Mouse (Mus musculus) ovary, adult 2 months (tissue): Measurements from ENCODE around the gene Trim17. TPM values are rescaled to one million over a fixed set of nuclear protein-coding genes. Genes with fewer than 3 reads are reported as not detected.

ENCODE experiments used
- polyA plus RNA-seq: library from polyadenylated mRNA; depleted of rRNA; stranded (reverse); fragments of >200 nt; gene quantifications from 2 replicates; pipeline ENCODE4 v1.2.3, GENCODE M21; 2012; rRNA removed

Trim17 gene
- 0.36 and 0.40 TPM in 2 replicates for polyA plus RNA-seq

DNA sequence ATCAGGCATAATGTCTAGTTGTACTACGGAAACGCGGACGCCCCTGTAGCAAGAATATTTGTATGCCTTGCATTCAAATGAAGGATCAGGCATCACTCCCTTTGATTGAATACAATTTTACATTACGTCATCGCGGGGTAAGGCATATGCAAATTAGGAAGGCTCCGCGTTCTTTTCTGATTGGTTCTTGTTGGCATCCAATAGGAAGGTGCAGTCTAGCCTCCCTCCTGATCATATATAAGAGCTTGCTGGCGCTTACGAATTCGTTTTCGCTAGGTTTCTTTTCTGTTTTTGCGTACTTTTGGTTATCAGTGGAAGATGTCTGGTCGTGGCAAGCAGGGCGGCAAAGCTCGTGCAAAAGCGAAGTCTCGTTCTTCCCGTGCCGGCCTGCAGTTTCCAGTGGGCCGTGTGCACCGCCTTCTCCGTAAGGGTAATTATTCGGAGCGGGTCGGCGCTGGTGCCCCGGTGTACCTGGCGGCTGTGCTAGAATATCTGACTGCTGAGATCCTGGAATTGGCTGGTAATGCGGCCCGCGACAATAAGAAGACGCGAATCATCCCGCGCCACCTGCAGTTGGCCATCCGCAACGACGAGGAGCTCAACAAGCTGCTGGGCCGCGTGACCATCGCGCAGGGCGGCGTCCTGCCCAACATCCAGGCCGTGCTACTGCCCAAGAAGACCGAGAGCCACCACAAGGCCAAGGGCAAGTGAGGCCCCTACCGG lies at the start of gene Trim17, which contains the start of gene Hist3h2a:
Trim17 (plus strand) TSS at position 266 of the 723 bp plus-strand sequence.
Hist3h2a (plus strand) TSS at position 266 of the 723 bp plus-strand sequence.

DNA sequence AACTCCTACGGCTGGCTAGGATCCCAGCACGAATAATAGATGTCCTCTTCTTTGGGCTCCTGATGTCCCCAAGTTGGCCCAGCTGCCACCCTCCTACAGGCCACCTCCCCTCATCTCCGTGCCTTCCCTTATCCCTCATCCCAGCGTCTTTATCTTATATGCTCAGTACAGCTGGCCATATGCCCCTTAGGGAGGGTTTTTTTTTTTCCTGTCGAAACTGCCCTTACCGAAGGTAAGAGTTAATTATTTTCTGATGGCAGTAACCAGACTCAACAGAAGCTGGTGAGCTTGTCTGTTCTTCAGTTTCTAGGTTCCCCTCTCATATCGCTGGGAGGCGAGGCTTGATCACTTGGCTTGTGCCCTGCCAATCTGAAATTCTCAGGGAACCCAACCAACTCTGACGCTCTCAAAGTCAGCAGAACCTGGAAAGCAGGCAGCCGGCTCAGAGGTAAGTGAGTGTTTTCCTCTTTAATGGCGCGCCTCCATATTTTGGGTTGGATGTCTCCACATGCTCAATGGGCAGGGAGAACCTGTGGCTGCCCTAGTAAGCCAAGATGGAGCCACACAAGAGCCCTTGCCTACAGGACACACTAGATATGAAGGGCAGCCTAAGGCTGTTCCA lies 36.6 kb upstream of the Trim17 start, which contains the start of gene Btnl10:
Btnl10 (plus strand) TSS at position 164 of the 622 bp plus-strand sequence.

DNA sequence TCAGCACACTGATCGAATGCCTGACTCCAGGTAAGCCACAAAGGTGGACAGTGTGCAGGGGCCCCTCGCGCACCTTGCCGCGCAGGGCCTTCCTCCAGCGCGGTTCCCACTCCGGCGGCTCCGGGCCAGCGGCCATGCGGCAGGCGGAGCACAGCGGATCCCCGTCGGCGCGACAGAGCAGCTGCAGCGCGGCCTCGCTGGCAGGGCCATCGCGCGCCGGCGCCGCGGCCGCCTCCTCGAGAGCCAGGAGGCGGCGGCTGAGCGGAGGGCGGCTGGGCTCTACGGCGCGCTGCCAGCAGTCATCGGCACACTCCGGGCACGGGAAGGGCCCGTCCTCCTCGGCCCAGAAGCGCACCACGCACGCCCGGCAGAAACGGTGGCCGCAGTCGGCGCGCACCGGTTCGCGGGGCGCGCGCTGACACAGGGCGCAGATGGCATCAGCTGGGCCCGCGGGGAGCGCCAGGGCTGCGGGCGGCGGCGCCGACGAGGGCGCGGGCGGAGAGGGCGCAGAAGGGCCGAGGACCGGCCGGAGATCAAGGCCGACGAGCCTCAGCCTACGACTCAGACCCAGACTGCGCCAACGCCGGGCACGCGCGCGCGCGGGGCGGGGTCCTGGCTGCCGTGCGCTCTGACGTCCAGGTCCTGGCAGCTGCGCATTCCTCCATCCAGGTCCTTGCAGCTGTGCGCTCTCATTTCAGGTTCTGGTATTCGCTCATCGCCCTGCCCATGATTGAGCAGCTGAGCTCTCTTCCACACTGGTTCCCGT lies 16.0 kb upstream of the Trim17 start, which contains the start of gene Rnf187:
Rnf187 (minus strand) TSS at position 595 of the 766 bp plus-strand sequence.

DNA sequence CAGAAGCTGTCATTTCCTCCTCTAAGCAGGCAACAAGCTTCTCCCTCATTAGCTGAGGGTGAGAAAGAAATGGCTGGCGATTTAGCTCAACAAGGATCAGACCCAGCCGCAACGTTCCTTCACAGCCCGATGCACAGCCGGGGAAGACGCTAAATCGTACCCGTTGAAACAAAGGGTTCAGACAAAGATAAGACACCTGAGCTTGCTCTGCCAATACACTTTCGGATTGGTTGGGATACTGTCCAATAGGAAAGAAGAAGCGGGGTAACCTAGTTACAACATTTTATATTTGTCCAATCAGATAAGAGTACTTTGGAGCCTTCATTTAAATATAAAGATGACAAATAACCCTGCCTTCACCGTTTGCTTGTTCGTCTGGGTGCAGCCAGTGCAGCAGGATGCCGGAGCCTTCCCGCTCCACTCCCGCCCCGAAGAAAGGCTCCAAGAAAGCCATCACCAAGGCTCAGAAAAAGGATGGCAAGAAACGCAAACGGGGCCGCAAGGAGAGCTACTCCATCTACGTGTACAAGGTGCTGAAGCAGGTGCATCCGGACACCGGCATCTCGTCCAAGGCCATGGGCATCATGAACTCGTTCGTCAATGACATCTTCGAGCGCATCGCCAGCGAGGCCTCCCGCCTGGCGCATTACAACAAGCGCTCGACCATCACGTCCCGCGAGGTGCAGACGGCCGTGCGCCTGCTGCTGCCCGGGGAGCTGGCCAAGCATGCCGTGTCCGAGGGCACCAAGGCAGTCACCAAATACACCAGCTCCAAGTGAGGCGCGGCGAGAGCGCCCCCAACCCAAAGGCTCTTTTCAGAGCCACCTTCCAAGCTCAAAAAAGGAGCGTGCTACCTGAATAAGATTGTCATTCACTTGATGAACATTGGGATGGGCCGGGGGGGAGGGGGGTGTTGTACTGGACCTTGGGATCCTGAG lies 5.7 kb upstream of the Trim17 start, which contains the start of gene Hist3h2ba:
Hist3h2ba (plus strand) TSS at position 379 of the 938 bp plus-strand sequence.

DNA sequence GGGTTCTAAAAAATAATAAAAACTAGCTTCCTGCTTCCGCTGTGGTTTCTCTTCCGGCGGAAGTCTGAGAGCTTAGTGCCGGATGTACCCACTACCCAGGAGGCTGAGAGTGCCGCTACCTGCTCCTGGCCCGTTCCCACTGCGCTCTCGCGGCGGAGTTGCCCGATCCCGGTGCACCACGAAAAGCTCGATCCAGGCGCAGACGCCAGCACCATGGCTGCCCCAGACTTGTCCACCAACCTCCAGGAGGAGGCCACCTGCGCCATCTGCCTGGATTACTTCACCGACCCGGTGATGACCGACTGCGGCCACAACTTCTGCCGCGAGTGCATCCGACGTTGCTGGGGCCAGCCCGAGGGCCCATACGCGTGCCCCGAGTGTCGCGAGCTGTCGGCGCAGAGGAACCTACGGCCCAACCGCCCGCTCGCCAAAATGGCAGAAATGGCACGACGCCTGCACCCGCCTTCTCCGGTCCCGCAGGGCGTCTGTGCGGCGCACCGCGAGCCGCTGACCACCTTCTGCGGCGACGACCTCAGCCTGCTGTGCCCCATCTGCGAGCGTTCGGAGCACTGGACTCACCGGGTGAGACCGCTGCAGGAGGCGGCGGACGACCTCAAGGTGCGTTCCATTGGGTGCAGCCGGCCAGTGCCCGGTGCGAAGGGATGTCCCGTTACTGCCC lies 23.7 kb downstream of the Trim17 start, which contains the start of gene Trim11:
Trim11 (plus strand) TSS at position 67 of the 679 bp plus-strand sequence.

Other genes starting within 250 kb of the Trim17 start
- not detected in 2 replicates for gene Olfr318, start 230.7 kb upstream of the Trim17 start, polyA plus RNA-seq
- not detected in 2 replicates for gene Olfr317, start 215.5 kb upstream of the Trim17 start, polyA plus RNA-seq
- gene Olfr316, start 202.0 kb upstream of the Trim17 start, polyA plus RNA-seq, result 0.09 and 0.32 TPM in 2 replicates
- 0.18 and 0.20 TPM in 2 replicates for gene Olfr315, start 181.5 kb upstream of the Trim17 start, polyA plus RNA-seq
- not detected in 2 replicates for gene Olfr314, start 171.7 kb upstream of the Trim17 start, polyA plus RNA-seq
- 11.9 and 17.3 TPM in 2 replicates for gene Fam183b, start 152.7 kb upstream of the Trim17 start, polyA plus RNA-seq
- not detected in 2 replicates for gene Olfr313, start 139.7 kb upstream of the Trim17 start, polyA plus RNA-seq
- not detected in 2 replicates for gene Olfr312, start 125.4 kb upstream of the Trim17 start, polyA plus RNA-seq
- gene Olfr311, start 115.4 kb upstream of the Trim17 start, polyA plus RNA-seq, result not detected in 2 replicates
- 2.0 and 2.7 TPM in 2 replicates for gene Gm12258, start 107.5 kb upstream of the Trim17 start, polyA plus RNA-seq
- gene 2810021J22Rik, start 87.5 kb upstream of the Trim17 start, polyA plus RNA-seq, result 4.1 and 4.3 TPM in 2 replicates
- gene Zfp39, start 50.5 kb upstream of the Trim17 start, polyA plus RNA-seq, result 0.62 and 1.0 TPM in 2 replicates
- 0.08 TPM in 1 of 2 replicates, not detected in the other for gene Btnl10, start 36.8 kb upstream of the Trim17 start, polyA plus RNA-seq
- 340 and 524 TPM in 2 replicates for gene Rnf187, start 15.8 kb upstream of the Trim17 start, polyA plus RNA-seq
- gene Hist3h2ba, start 5.8 kb upstream of the Trim17 start, polyA plus RNA-seq, result 3.8 and 4.6 TPM in 2 replicates
- 22.2 and 26.2 TPM in 2 replicates for gene Hist3h2a, start within 50 bp of the Trim17 start, polyA plus RNA-seq
- gene Trim11, start 23.4 kb downstream of the Trim17 start, polyA plus RNA-seq, result 33.3 and 39.5 TPM in 2 replicates
- 0.94 and 1.0 TPM in 2 replicates for gene Obscn, start 181.7 kb downstream of the Trim17 start, polyA plus RNA-seq
- 9.6 and 11.7 TPM in 2 replicates for gene Iba57, start 209.1 kb downstream of the Trim17 start, polyA plus RNA-seq
- 10.5 and 15.1 TPM in 2 replicates for gene Gjc2, start 228.5 kb downstream of the Trim17 start, polyA plus RNA-seq
- gene Guk1, start 237.5 kb downstream of the Trim17 start, polyA plus RNA-seq, result 225 and 229 TPM in 2 replicates
- 46.3 and 59.7 TPM in 2 replicates for gene Mrpl55, start 247.8 kb downstream of the Trim17 start, polyA plus RNA-seq